Mouse (Mus musculus) c-Kit-positive CD71-negative TER-119-negative erythroid progenitor cells, embryonic 14.5 days (primary cell): ENCODE data around the gene Herc3.
"Not testable (repeated sequence)": the region's sequence is repeated elsewhere in the genome, so short reads cannot be mapped to it uniquely, and the experiment has no call there.

Experiments used
- DNase-seq: peaks from one replicate; pipeline ENCODE4 v3.0.0-alpha.2; 2013; ENCODE audit warnings: low read depth

Herc3 gene

GRCm38 (mm10) chr6:58859517-58859916 is 28.3 kb downstream of the Herc3 start:
- no peak for DNase-seq

- DNase-seq, result no peak
Measured at GRCm38 (mm10) chr6:58862446-58862993, 31.3 kb downstream of the Herc3 start.

- DNase-seq, result no peak
Measured at GRCm38 (mm10) chr6:58863631-58864235, 32.5 kb downstream of the Herc3 start.

- DNase-seq, result not testable (repeated sequence)
Measured at GRCm38 (mm10) chr6:58867858-58868257, 36.6 kb downstream of the Herc3 start.

- no peak for DNase-seq
Measured at GRCm38 (mm10) chr6:58879572-58879971, 48.3 kb downstream of the Herc3 start.

- DNase-seq, result no peak
Measured at GRCm38 (mm10) chr6:58879987-58880386, 48.7 kb downstream of the Herc3 start.

GRCm38 (mm10) chr6:58880861-58881260 is 49.6 kb downstream of the Herc3 start:
- no peak for DNase-seq

GRCm38 (mm10) chr6:58881363-58881762 is 50.1 kb downstream of the Herc3 start:
- DNase-seq, result no peak

- peak; percentile 9 for DNase-seq
Measured at GRCm38 (mm10) chr6:58882271-58882670, 51.0 kb downstream of the Herc3 start.

GRCm38 (mm10) chr6:58889917-58890316 is 58.7 kb downstream of the Herc3 start:
- no peak for DNase-seq

GRCm38 (mm10) chr6:58893307-58893706 is 62.0 kb downstream of the Herc3 start:
- DNase-seq, result no peak

GRCm38 (mm10) chr6:58894994-58895393 is 63.7 kb downstream of the Herc3 start:
- DNase-seq, result no peak

GRCm38 (mm10) chr6:58896648-58897047 is 65.4 kb downstream of the Herc3 start:
- no peak for DNase-seq

- DNase-seq, result no peak
Measured at GRCm38 (mm10) chr6:58899076-58899475, 67.8 kb downstream of the Herc3 start.

- no peak for DNase-seq
Measured at GRCm38 (mm10) chr6:58900536-58900935, 69.3 kb downstream of the Herc3 start.

- no peak for DNase-seq
Measured at GRCm38 (mm10) chr6:58903171-58903570, 71.9 kb downstream of the Herc3 start.

- DNase-seq, result no peak
Measured at GRCm38 (mm10) chr6:58904551-58904950, 73.3 kb downstream of the Herc3 start.

- DNase-seq, result no peak
Measured at GRCm38 (mm10) chr6:58906852-58907261, 75.6 kb downstream of the Herc3 start, which contains the start of gene Nap1l5. Nap1l5 (minus strand) TSS chr6:58907076.

GRCm38 (mm10) chr6:58907336-58907735 is 76.1 kb downstream of the Herc3 start:
- DNase-seq, result no peak

- no peak for DNase-seq
Measured at GRCm38 (mm10) chr6:58907791-58908190, 76.5 kb downstream of the Herc3 start.

GRCm38 (mm10) chr6:58912842-58913241 is 81.6 kb downstream of the Herc3 start:
- no peak for DNase-seq

GRCm38 (mm10) chr6:58913551-58913950 is 82.3 kb downstream of the Herc3 start:
- DNase-seq, result no peak

GRCm38 (mm10) chr6:58913971-58914370 is 82.7 kb downstream of the Herc3 start:
- DNase-seq, result no peak

GRCm38 (mm10) chr6:58916498-58916897 is 85.2 kb downstream of the Herc3 start:
- DNase-seq, result no peak
